Mouse (Mus musculus): ENCODE data around the gene Tmprss3. TPM values are rescaled to one million over a fixed set of nuclear protein-coding genes. Genes with fewer than 3 reads are reported as not detected.

Tmprss3 gene
- total and polyA plus RNA-seq, 3 experiments = 0.08 to 0.11 TPM; not detected in 1

GRCm38 (mm10) chr17:31192663-31193062 lies 6.1 kb downstream of the Tmprss3 start:
- H3K4me3 ChIP-seq (ENCODE audit: control insufficient read depth in 1 of 2, insufficient read depth in 1 of 2, low read depth in 2 of 2, low read length in 2 of 2) = no peak overlapping the region
- 0 out of 4 replicates have a peak, but pooled peaks cover 0 to 2% of the 10 kb centered on the region in 2 experiments for H3K36me3 ChIP-seq (ENCODE audit: control insufficient read depth in 1 of 2, insufficient read depth in 2 of 2, low read length in 2 of 2)
- H3K27ac ChIP-seq (ENCODE audit: control insufficient read depth, low read depth, low read length) = no peak overlapping the region
- no peaks in the 10 kb centered on the region for H3K79me2 ChIP-seq (ENCODE audit: control insufficient read depth, insufficient read depth, low read length, poor library complexity)
- DNase-seq (ENCODE audit: low read depth, low spot score) = no peak
- H3K4me1 ChIP-seq (ENCODE audit: control insufficient read depth in 1 of 2, insufficient read depth in 2 of 2, low read length in 2 of 2) = 0 out of 4 replicates have a peak, but pooled peaks cover 0 to 4% of the 10 kb centered on the region in 2 experiments
- H3K27me3 ChIP-seq (ENCODE audit: control insufficient read depth in 1 of 2, insufficient read depth in 2 of 2, low read length in 2 of 2) = no peaks in the 10 kb centered on the region
- no peaks in the 10 kb centered on the region for H3K9me3 ChIP-seq (replicated peaks; ENCODE audit: insufficient read depth, low read length)
- H3K9ac ChIP-seq (ENCODE audit: control insufficient read depth, low read depth, low read length, poor library complexity, severe bottlenecking) = no peak overlapping the region
- no peak for TF ChIP-seq POLR2A (IDR thresholded peaks at IDR 0.05; ENCODE audit: control insufficient read depth in 1 of 2, insufficient read depth in 1 of 2, low read depth in 1 of 2, low read length in 2 of 2, poor library complexity in 1 of 2)
- TF ChIP-seq EP300 (IDR thresholded peaks at IDR 0.05; ENCODE audit: low read depth in 1 of 2, low read length in 2 of 2) = no peak
- no peak for TF ChIP-seq SIN3A (IDR thresholded peaks at IDR 0.05; ENCODE audit: low read length)
- no peak for TF ChIP-seq BHLHE40 (IDR thresholded peaks at IDR 0.05; ENCODE audit: borderline replicate concordance, low read depth, low read length)
- TF ChIP-seq GATA1 (IDR thresholded peaks at IDR 0.05; ENCODE audit: low read depth, low read length) = no peak
- TF ChIP-seq MAFK (IDR thresholded peaks at IDR 0.05; ENCODE audit: borderline replicate concordance, low read depth, low read length) = no peak
- no peak for TF ChIP-seq TAL1 (IDR thresholded peaks at IDR 0.05; ENCODE audit: low read length)
- no peak for TF ChIP-seq HCFC1 (IDR thresholded peaks at IDR 0.05; ENCODE audit: low read depth, low read length)
- TF ChIP-seq KAT2A (conservative IDR thresholded peaks at IDR 0.05; ENCODE audit: low read depth, low read length) = no peak
- TF ChIP-seq MAX (IDR thresholded peaks at IDR 0.05; ENCODE audit: low read length) = no peak
- no peak for TF ChIP-seq ZNF384 (IDR thresholded peaks at IDR 0.05; ENCODE audit: low read depth, low read length)
- no peak for TF ChIP-seq USF2 (IDR thresholded peaks at IDR 0.05; ENCODE audit: borderline replicate concordance in 1 of 2, insufficient read depth in 1 of 2, low read depth in 1 of 2, low read length in 2 of 2)
- no peak for TF ChIP-seq MEF2A (IDR thresholded peaks at IDR 0.05; ENCODE audit: extremely low read depth, insufficient replicate concordance, low read depth, low read length, poor library complexity, severe bottlenecking)
- no peak for TF ChIP-seq NRF1 (IDR thresholded peaks at IDR 0.05; ENCODE audit: insufficient read depth, low read depth, low read length, poor library complexity, severe bottlenecking)
- TF ChIP-seq E2F4 (IDR thresholded peaks at IDR 0.05; ENCODE audit: borderline replicate concordance, low read depth, low read length) = no peak
- TF ChIP-seq ZC3H11A (IDR thresholded peaks at IDR 0.05; ENCODE audit: low read depth, low read length) = no peak

GRCm38 (mm10) chr17:31191825-31192224 lies 7.0 kb downstream of the Tmprss3 start:
- Histone ChIP-seq H3K4me1 (ENCODE audit: control insufficient read depth in 1 of 2, insufficient read depth in 2 of 2, low read length in 2 of 2) (0 out of 4 replicates have a peak, but pooled peaks cover 0 to 4% of the 10 kb centered on the region in 2 experiments), H3K9me3 (replicated peaks; ENCODE audit: insufficient read depth, low read length) (no peaks in the 10 kb centered on the region), H3K27me3 (ENCODE audit: control insufficient read depth in 1 of 2, insufficient read depth in 2 of 2, low read length in 2 of 2) (no peaks in the 10 kb centered on the region), H3K4me3 (ENCODE audit: control insufficient read depth in 1 of 2, insufficient read depth in 1 of 2, low read depth in 2 of 2, low read length in 2 of 2) (no peak overlapping the region), H3K36me3 (ENCODE audit: control insufficient read depth in 1 of 2, insufficient read depth in 2 of 2, low read length in 2 of 2) (0 out of 4 replicates have a peak, but pooled peaks cover 0 to 2% of the 10 kb centered on the region in 2 experiments), H3K79me2 (ENCODE audit: control insufficient read depth, insufficient read depth, low read length, poor library complexity) (no peaks in the 10 kb centered on the region), H3K27ac (ENCODE audit: control insufficient read depth, low read depth, low read length) (no peak overlapping the region), H3K9ac (ENCODE audit: control insufficient read depth, low read depth, low read length, poor library complexity, severe bottlenecking) (no peak overlapping the region)
- TF ChIP-seq CHD2 (IDR thresholded peaks at IDR 0.05; ENCODE audit: low read length) (no peak), ZKSCAN1 (IDR thresholded peaks at IDR 0.05; ENCODE audit: low read depth, low read length) (no peak), JUND (IDR thresholded peaks at IDR 0.05; ENCODE audit: low read depth, low read length) (no peak), ELF1 (IDR thresholded peaks at IDR 0.05; ENCODE audit: low read depth, low read length) (no peak), RAD21 (IDR thresholded peaks at IDR 0.05; ENCODE audit: low read depth, low read length) (no peak), SMC3 (IDR thresholded peaks at IDR 0.05; ENCODE audit: low read depth, low read length) (no peak), POLR2AphosphoS2 (IDR thresholded peaks at IDR 0.05; ENCODE audit: low read length) (no peak)
- DNase-seq (ENCODE audit: low read depth, low spot score) = no peak
